Mouse (Mus musculus): ENCODE measurements around the gene Tmem199. TPM values are rescaled to one million over a fixed set of nuclear protein-coding genes. Genes with fewer than 3 reads are reported as not detected.

Gene Tmem199
- polyA plus RNA-seq, 1 experiment from 2014 or later, result 61.9 TPM

- no peak for ATAC-seq (replicated peaks; ENCODE audit: low FRiP score)
- H3K27me3 ChIP-seq (replicated peaks; ENCODE audit: control insufficient read depth, insufficient read depth, low read length), result no peaks in the 10 kb centered on the region
- no peak overlapping the region for H3K9ac ChIP-seq (ENCODE audit: low read depth, low read length)
Observed at GRCm38 (mm10) chr11:78461894-78462293, 50.1 kb downstream of the Tmem199 start.

GRCm38 (mm10) chr11:78458740-78459139 lies 53.2 kb downstream of the Tmem199 start:
- no peaks in the 10 kb centered on the region for H3K36me3 ChIP-seq (ENCODE audit: control insufficient read depth, insufficient read depth, low read length)
- H3K27me3 ChIP-seq (replicated peaks; ENCODE audit: control insufficient read depth, insufficient read depth, low read length), result no peaks in the 10 kb centered on the region
- H3K9me3 ChIP-seq (ENCODE audit: control insufficient read depth, low read length), result no peaks in the 10 kb centered on the region
- no peak overlapping the region for H3K4me2 ChIP-seq
- no peak for DNase-seq (ENCODE audit: low spot score)
- H3K4me1 ChIP-seq (replicated peaks; ENCODE audit: control insufficient read depth, insufficient read depth, low read length), result peaks cover 5% of the 10 kb centered on the region
- H3K27ac ChIP-seq (ENCODE audit: low read depth, low read length), result no peak overlapping the region
- H3K4me3 ChIP-seq (ENCODE audit: low read depth, low read length), result no peak overlapping the region
- H3K9ac ChIP-seq (ENCODE audit: low read depth, low read length), result no peak overlapping the region
- WGBS, result 76% methylated on average over 17 of the region's 17 CpGs
- no peak for ATAC-seq (replicated peaks; ENCODE audit: low FRiP score)

More at GRCm38 (mm10) chr11:78461894-78462293, 50.1 kb downstream of the Tmem199 start:
- WGBS, result 68% methylated on average over 1 of the region's 1 CpGs
- Histone ChIP-seq H3K4me2 (no peak overlapping the region), H3K4me1 (replicated peaks; ENCODE audit: control insufficient read depth, insufficient read depth, low read length) (peaks cover 24% of the 10 kb centered on the region), H3K27ac (ENCODE audit: low read depth, low read length) (no peak overlapping the region), H3K9me3 (ENCODE audit: control insufficient read depth, low read length) (no peaks in the 10 kb centered on the region), H3K4me3 (ENCODE audit: low read depth, low read length) (no peak overlapping the region), H3K36me3 (ENCODE audit: control insufficient read depth, insufficient read depth, low read length) (no peaks in the 10 kb centered on the region)
- DNase-seq (ENCODE audit: low spot score), result no peak

Other genes with a start within 250 kb of the Tmem199 start
- gene BC030499, start 221.3 kb downstream of the Tmem199 start, polyA plus RNA-seq (2014; fragmentation: Nextera tagmentation; extraction: Ambion mirVana), result 0.18 and 0.36 TPM in 2 replicates
- gene Spag5, start 210.6 kb downstream of the Tmem199 start, polyA plus RNA-seq (2014; fragmentation: Nextera tagmentation; extraction: Ambion mirVana), result 48.3 and 50.3 TPM in 2 replicates
- 8.8 and 9.9 TPM in 2 replicates for gene Aldoc, start 189.2 kb downstream of the Tmem199 start, polyA plus RNA-seq (2014; fragmentation: Nextera tagmentation; extraction: Ambion mirVana)
- 63.6 and 68.2 TPM in 2 replicates for gene Pigs, start 183.8 kb downstream of the Tmem199 start, polyA plus RNA-seq (2014; fragmentation: Nextera tagmentation; extraction: Ambion mirVana)
- gene Unc119, start 168.7 kb downstream of the Tmem199 start, polyA plus RNA-seq (2014; fragmentation: Nextera tagmentation; extraction: Ambion mirVana), result 68.9 and 72.7 TPM in 2 replicates
- not detected in 2 replicates for gene Foxn1, start 125.6 kb downstream of the Tmem199 start, polyA plus RNA-seq (2014; fragmentation: Nextera tagmentation; extraction: Ambion mirVana)
- gene Slc13a2, start 90.0 kb downstream of the Tmem199 start, polyA plus RNA-seq (2014; fragmentation: Nextera tagmentation; extraction: Ambion mirVana), result not detected in 2 replicates
- gene Slc46a1, start 46.5 kb downstream of the Tmem199 start, polyA plus RNA-seq (2014; fragmentation: Nextera tagmentation; extraction: Ambion mirVana), result 9.8 and 12.1 TPM in 2 replicates
- gene Sarm1, start 14.4 kb downstream of the Tmem199 start, polyA plus RNA-seq (2014; fragmentation: Nextera tagmentation; extraction: Ambion mirVana), result 0.44 and 0.71 TPM in 2 replicates
- gene Vtn, start 13.1 kb downstream of the Tmem199 start, polyA plus RNA-seq (2014; fragmentation: Nextera tagmentation; extraction: Ambion mirVana), result 220 and 245 TPM in 2 replicates
- 0.21 and 0.32 TPM in 2 replicates for gene Sebox, start 8.7 kb downstream of the Tmem199 start, polyA plus RNA-seq (2014; fragmentation: Nextera tagmentation; extraction: Ambion mirVana)
- 151 and 154 TPM in 2 replicates for gene Poldip2, start within 50 bp of the Tmem199 start, polyA plus RNA-seq (2014; fragmentation: Nextera tagmentation; extraction: Ambion mirVana)
- 42.1 and 42.2 TPM in 2 replicates for gene Tnfaip1, start 24.2 kb upstream of the Tmem199 start, polyA plus RNA-seq (2014; fragmentation: Nextera tagmentation; extraction: Ambion mirVana)
- 112 and 114 TPM in 2 replicates for gene Ift20, start 24.2 kb upstream of the Tmem199 start, polyA plus RNA-seq (2014; fragmentation: Nextera tagmentation; extraction: Ambion mirVana)
- gene Tmem97, start 38.6 kb upstream of the Tmem199 start, polyA plus RNA-seq (2014; fragmentation: Nextera tagmentation; extraction: Ambion mirVana), result 173 and 183 TPM in 2 replicates
- 13.9 and 17.2 TPM in 2 replicates for gene Nlk, start 185.2 kb upstream of the Tmem199 start, polyA plus RNA-seq (2014; fragmentation: Nextera tagmentation; extraction: Ambion mirVana)
- gene Ccnq, start 239.6 kb upstream of the Tmem199 start, polyA plus RNA-seq (2014; fragmentation: Nextera tagmentation; extraction: Ambion mirVana), result 47.9 and 52.3 TPM in 2 replicates

Measured in liver, embryonic 11.5 days (tissue).